Mouse (Mus musculus): Measurements from ENCODE around the gene Sema4a. TPM values are rescaled to one million over a fixed set of nuclear protein-coding genes. Genes with fewer than 3 reads are reported as not detected.

Gene Sema4a
- polyA plus RNA-seq (2015; fragmentation: Nextera tagmentation; extraction: Ambion mirVana): 32.6 and 33.3 TPM in 2 replicates

DNA sequence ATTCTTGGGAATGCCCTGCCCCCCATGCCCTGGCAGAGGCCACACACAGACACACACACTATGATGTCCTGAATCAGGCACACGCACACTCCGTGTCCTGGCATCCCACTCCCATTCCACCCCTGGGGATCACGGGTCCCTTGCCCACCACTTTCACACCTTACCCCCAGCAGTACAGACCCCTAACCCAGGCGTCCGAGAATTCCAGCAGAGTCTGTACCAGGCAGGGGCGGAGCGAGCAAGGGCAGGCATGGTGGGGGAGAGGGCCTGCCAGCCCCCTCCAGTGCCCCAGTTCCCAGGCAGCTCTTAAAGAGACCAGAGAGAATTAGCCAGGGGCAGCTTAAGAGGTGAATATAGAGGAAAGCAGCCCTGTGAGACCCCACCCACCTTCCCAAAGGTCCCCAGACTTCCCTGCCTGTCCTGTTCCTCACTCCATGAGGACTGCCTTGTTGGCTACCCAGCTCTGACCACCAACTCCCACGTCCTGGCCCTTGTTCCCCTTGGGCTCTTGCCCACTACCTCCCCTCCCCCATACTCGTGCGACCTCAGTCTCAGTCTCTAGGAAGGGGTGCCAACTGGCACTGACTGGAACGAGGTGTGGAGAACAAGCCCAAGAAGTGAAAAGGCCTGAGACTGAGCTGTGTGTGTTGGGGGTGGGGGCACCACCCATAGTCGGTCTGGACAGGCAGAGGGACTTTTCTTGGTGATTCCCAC is at the start of gene Sema4a:
Sema4a (minus strand) TSS at position 200 of the 714 bp plus-strand sequence.
- no peak for DNase-seq (ENCODE audit: low spot score)
- no peak for ATAC-seq (replicated peaks; ENCODE audit: low FRiP score, low read depth)
- no peak within 1 kb of the TSS for H3K4me3 ChIP-seq (replicated peaks; ENCODE audit: low read depth, low read length)
- no peaks in the 10 kb centered on the region for H3K9me3 ChIP-seq (replicated peaks; ENCODE audit: low read length)
- TF ChIP-seq CTCF (IDR thresholded peaks at IDR 0.05; ENCODE audit: low read depth): no peak
- H3K4me2 ChIP-seq (ENCODE audit: low read length): no peak within 1 kb of the TSS
- WGBS: 36% methylated on average over 12 of the region's 12 CpGs
- H3K27ac ChIP-seq: no peak within 1 kb of the TSS
- H3K4me1 ChIP-seq (replicated peaks; ENCODE audit: insufficient read depth, low read length): peaks cover 4% of the 10 kb centered on the region
- no peaks in the 10 kb centered on the region for H3K36me3 ChIP-seq (ENCODE audit: insufficient read depth, low read length)
- 0 out of 2 replicates have a peak within 1 kb of the TSS, but pooled peaks have one; percentile 35 for H3K9ac ChIP-seq (ENCODE audit: low read depth, low read length)
- no peaks in the 10 kb centered on the region for H3K27me3 ChIP-seq (ENCODE audit: insufficient read depth, low read length)

GRCm38 (mm10) chr3:88509692-88510420 is 48.9 kb upstream of the Sema4a start, which contains the start of gene Lmna:
Lmna (minus strand) TSS chr3:88509956.
- Histone ChIP-seq H3K27me3 (ENCODE audit: insufficient read depth, low read length) (no peaks in the 10 kb centered on the region), H3K4me2 (ENCODE audit: low read length) (peak within 1 kb of the TSS; percentile 46), H3K4me3 (replicated peaks; ENCODE audit: low read depth, low read length) (peak within 1 kb of the TSS; percentile 13), H3K4me1 (replicated peaks; ENCODE audit: insufficient read depth, low read length) (peaks cover 30% of the 10 kb centered on the region), H3K9me3 (replicated peaks; ENCODE audit: low read length) (no peaks in the 10 kb centered on the region), H3K36me3 (ENCODE audit: insufficient read depth, low read length) (no peaks in the 10 kb centered on the region), H3K27ac (peak within 1 kb of the TSS; percentile 84), H3K9ac (ENCODE audit: low read depth, low read length) (peak within 1 kb of the TSS; percentile 40)
- ATAC-seq (replicated peaks; ENCODE audit: low FRiP score, low read depth) (peak; percentile 97), DNase-seq (ENCODE audit: low spot score) (peak; percentile 97)
- TF ChIP-seq CTCF (IDR thresholded peaks at IDR 0.05; ENCODE audit: low read depth): peak; percentile 57
- WGBS: under 1% methylated on average over 29 of the region's 31 CpGs

- peaks cover 30% of the 10 kb centered on the region for H3K4me1 ChIP-seq (replicated peaks; ENCODE audit: insufficient read depth, low read length)
- ATAC-seq (replicated peaks; ENCODE audit: low FRiP score, low read depth): peak; percentile 11
- peak overlapping the region; percentile 40; the same call in 1 of the 2 replicates for H3K9ac ChIP-seq (ENCODE audit: low read depth, low read length)
- TF ChIP-seq CTCF (IDR thresholded peaks at IDR 0.05; ENCODE audit: low read depth): no peak
- H3K9me3 ChIP-seq (replicated peaks; ENCODE audit: low read length): no peaks in the 10 kb centered on the region
- peak overlapping the region; percentile 46 for H3K4me2 ChIP-seq (ENCODE audit: low read length)
- H3K36me3 ChIP-seq (ENCODE audit: insufficient read depth, low read length): no peaks in the 10 kb centered on the region
- peak overlapping the region; percentile 13 for H3K4me3 ChIP-seq (replicated peaks; ENCODE audit: low read depth, low read length)
- H3K27ac ChIP-seq: peak overlapping the region; percentile 84
- no peak for DNase-seq (ENCODE audit: low spot score)
- H3K27me3 ChIP-seq (ENCODE audit: insufficient read depth, low read length): no peaks in the 10 kb centered on the region
- WGBS: 64% methylated on average over 3 of the region's 3 CpGs
These were observed 48.3 kb upstream of the Sema4a start for GRCm38 (mm10) chr3:88509250-88509649.

GRCm38 (mm10) chr3:88505765-88506164 is 44.8 kb upstream of the Sema4a start:
- no peak for ATAC-seq (replicated peaks; ENCODE audit: low FRiP score, low read depth)
- peaks cover 30% of the 10 kb centered on the region for H3K4me1 ChIP-seq (replicated peaks; ENCODE audit: insufficient read depth, low read length)
- no peaks in the 10 kb centered on the region for H3K9me3 ChIP-seq (replicated peaks; ENCODE audit: low read length)
- no peak for DNase-seq (ENCODE audit: low spot score)
- TF ChIP-seq CTCF (IDR thresholded peaks at IDR 0.05; ENCODE audit: low read depth): no peak
- H3K4me2 ChIP-seq (ENCODE audit: low read length): no peak overlapping the region
- no peak overlapping the region for H3K9ac ChIP-seq (ENCODE audit: low read depth, low read length)
- WGBS: 47% methylated on average over 7 of the region's 7 CpGs
- H3K27me3 ChIP-seq (ENCODE audit: insufficient read depth, low read length): no peaks in the 10 kb centered on the region
- no peaks in the 10 kb centered on the region for H3K36me3 ChIP-seq (ENCODE audit: insufficient read depth, low read length)
- H3K4me3 ChIP-seq (replicated peaks; ENCODE audit: low read depth, low read length): no peak overlapping the region
- H3K27ac ChIP-seq: no peak overlapping the region

DNA sequence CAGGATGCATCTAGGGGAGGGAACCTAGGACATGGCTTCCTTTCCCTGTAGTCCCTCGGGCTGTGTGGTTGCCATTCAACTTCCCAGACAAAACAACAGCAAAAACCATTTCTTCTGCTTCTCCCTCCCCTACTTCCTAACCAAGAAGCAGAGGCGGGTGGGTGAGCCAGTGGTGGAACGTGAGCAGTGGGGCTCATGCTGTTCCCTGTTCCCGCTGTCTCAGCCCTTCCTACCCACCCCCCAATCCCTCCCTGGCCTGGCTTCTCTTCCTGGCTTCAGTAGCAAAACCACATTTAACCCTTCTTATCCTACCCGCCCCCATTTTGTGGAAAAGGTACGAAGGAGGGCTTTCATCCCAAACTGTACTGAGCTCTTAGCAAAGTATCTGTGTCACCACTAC is 44.1 kb upstream of the Sema4a start:
- 74% methylated on average over 6 of the region's 6 CpGs for WGBS
- ATAC-seq (replicated peaks; ENCODE audit: low FRiP score, low read depth) (no peak), DNase-seq (ENCODE audit: low spot score) (no peak)
- TF ChIP-seq CTCF (IDR thresholded peaks at IDR 0.05; ENCODE audit: low read depth): no peak
- Histone ChIP-seq H3K9me3 (replicated peaks; ENCODE audit: low read length) (no peaks in the 10 kb centered on the region), H3K4me3 (replicated peaks; ENCODE audit: low read depth, low read length) (no peak overlapping the region), H3K27me3 (ENCODE audit: insufficient read depth, low read length) (no peaks in the 10 kb centered on the region), H3K27ac (no peak overlapping the region), H3K4me2 (ENCODE audit: low read length) (no peak overlapping the region), H3K4me1 (replicated peaks; ENCODE audit: insufficient read depth, low read length) (peaks cover 28% of the 10 kb centered on the region), H3K36me3 (ENCODE audit: insufficient read depth, low read length) (no peaks in the 10 kb centered on the region), H3K9ac (ENCODE audit: low read depth, low read length) (no peak overlapping the region)

GRCm38 (mm10) chr3:88503881-88504746 is 43.1 kb upstream of the Sema4a start:
- H3K9me3 ChIP-seq (replicated peaks; ENCODE audit: low read length): no peaks in the 10 kb centered on the region
- no peak overlapping the region for H3K9ac ChIP-seq (ENCODE audit: low read depth, low read length)
- H3K4me1 ChIP-seq (replicated peaks; ENCODE audit: insufficient read depth, low read length): peaks cover 26% of the 10 kb centered on the region
- no peak overlapping the region for H3K4me2 ChIP-seq (ENCODE audit: low read length)
- ATAC-seq (replicated peaks; ENCODE audit: low FRiP score, low read depth) (no peak), DNase-seq (ENCODE audit: low spot score) (no peak)
- no peaks in the 10 kb centered on the region for H3K27me3 ChIP-seq (ENCODE audit: insufficient read depth, low read length)
- H3K36me3 ChIP-seq (ENCODE audit: insufficient read depth, low read length): no peaks in the 10 kb centered on the region
- no peak overlapping the region for H3K4me3 ChIP-seq (replicated peaks; ENCODE audit: low read depth, low read length)
- TF ChIP-seq CTCF (IDR thresholded peaks at IDR 0.05; ENCODE audit: low read depth): no peak
- H3K27ac ChIP-seq: 0 out of 2 replicates have a peak overlapping the region, but pooled peaks have one; percentile 87
- WGBS: 45% methylated on average over 8 of the region's 8 CpGs

Measured in kidney, postnatal 0 days (tissue).